Mouse (Mus musculus) layer of hippocampus, postnatal 25 days (tissue): ENCODE measurements around the gene Zxdb. TPM values are rescaled to one million over a fixed set of nuclear protein-coding genes. Genes with fewer than 3 reads are reported as not detected.
"Not testable (repeated sequence)": the region's sequence is repeated elsewhere in the genome, so short reads cannot be mapped to it uniquely, and the experiment has no call there.

Experiments
- DNase-seq, 2 experiments: peaks; one replicate each; pipeline ENCODE4 v3.0.0; 2022; ENCODE audit warnings: mixed read lengths in 2 of 2, low spot score in 1 of 2; ENCODE audit errors: extremely low spot score in 1 of 2
- total RNA-seq, 2 experiments: library from RNA; stranded (reverse); gene quantifications; 2 replicates each; pipeline ENCODE4 v1.2.3; 2021

The Zxdb gene
- total RNA-seq, result 10 to 100 TPM; 16.3 to 19.0 TPM

GRCm38 (mm10) chrX:94724192-94724971 lies at the start of gene Zxdb:
Gene Zxdb, plus strand, starts transcription at chrX:94724569.
- DNase-seq, result not testable (repeated sequence)

- DNase-seq, result peak in 1 of 2 experiments; percentile 50
Observed at GRCm38 (mm10) chrX:94674977-94675376, 49.4 kb upstream of the Zxdb start.

- DNase-seq, result not testable (repeated sequence)
Observed at GRCm38 (mm10) chrX:94681581-94681980, 42.8 kb upstream of the Zxdb start.

- peak in 1 of 2 experiments; percentile 3 for DNase-seq
Observed at GRCm38 (mm10) chrX:94689593-94689992, 34.8 kb upstream of the Zxdb start.

GRCm38 (mm10) chrX:94706676-94707075 lies 17.7 kb upstream of the Zxdb start:
- DNase-seq, result not testable (repeated sequence)

- not testable (repeated sequence) for DNase-seq
Observed at GRCm38 (mm10) chrX:94709752-94710151, 14.6 kb upstream of the Zxdb start.

- DNase-seq, result not testable (repeated sequence)
Observed at GRCm38 (mm10) chrX:94724972-94725569, 702 bp downstream of the Zxdb start.

GRCm38 (mm10) chrX:94725627-94726083 lies 1.3 kb downstream of the Zxdb start:
- not testable (repeated sequence) for DNase-seq

GRCm38 (mm10) chrX:94731596-94731995 lies 7.2 kb downstream of the Zxdb start:
- no peak for DNase-seq

- DNase-seq, result no peak
Observed at GRCm38 (mm10) chrX:94753733-94754132, 29.4 kb downstream of the Zxdb start.

GRCm38 (mm10) chrX:94759959-94760358 lies 35.6 kb downstream of the Zxdb start:
- DNase-seq, result no peak

- no peak for DNase-seq
Observed at GRCm38 (mm10) chrX:94773876-94774275, 49.5 kb downstream of the Zxdb start.

Other genes starting within 250 kb of the Zxdb start
- 100 to 1,000 TPM; 485 to 545 TPM for gene Maged1, start 182.4 kb upstream of the Zxdb start, total RNA-seq
- 10 to 100 TPM; 37.6 to 40.1 TPM for gene Gspt2, start 88.5 kb upstream of the Zxdb start, total RNA-seq